Comparison of ENCODE assay signal across 11 mouse cellular contexts in genomic region chr19:21942286-21942685, GRCm38 (mm10).
A peak's percentile ranks its signal among the peaks of the same experiment; 100 is the strongest.
DNase-seq lines count a peak whose midpoint lies in the region; ATAC-seq and TF ChIP-seq lines count a peak whose summit lies in the region.
"Had no signal": no experiment of that assay in that cellular context is flagged by ENCODE, and none has a peak within 500 bp of the region (broad histone marks: within the 10 kb centered on the region; RNA-seq: fewer than 3 reads in every experiment).

No protein-coding gene starts in this region.

- TF ChIP-seq EP300 in liver, embryonic 14.5 days (IDR thresholded peaks at IDR 0.05; ENCODE audit: low read depth), result no peak

- peak; percentile 56 for ATAC-seq in common myeloid progenitor, adult 5-6 weeks (replicated peaks; ENCODE audit: low read depth, poor library complexity, severe bottlenecking)
- ATAC-seq in hematopoietic stem cell, adult 5-6 weeks (replicated peaks in 1 of 2; ENCODE audit: insufficient read depth in 1 of 2, low FRiP score in 2 of 2, low TSS enrichment in 1 of 2, low read depth in 1 of 2, poor library complexity in 2 of 2, severe bottlenecking in 2 of 2), result peak; percentile 35 to 48; a peak in 3 of 4 replicates
- no peak for ATAC-seq in liver, embryonic 14.5 days (ENCODE audit: insufficient read depth)

- H3K4me1 ChIP-seq in liver, embryonic 14.5 days (replicated peaks; ENCODE audit: control insufficient read depth in 2 of 2, insufficient read depth in 2 of 2, low read length in 1 of 2), result no peaks in the 10 kb centered on the region; a peak in 1 of 4 replicates
- H3K4me1 ChIP-seq: embryonic facial prominence, embryonic 12.5 days; hindbrain, embryonic 10.5 days had no signal

- TF ChIP-seq CTCF in left cerebral cortex, adult 2 months (IDR thresholded peaks at IDR 0.05), result no peak
- no peak for TF ChIP-seq CTCF in liver, embryonic 14.5 days (IDR thresholded peaks at IDR 0.05; ENCODE audit: low read depth)

- no peak for DNase-seq in left cerebral cortex, adult 2 months (ENCODE audit: extremely low spot score in 1 of 2, low spot score in 2 of 2)
- no peak for DNase-seq in left cerebral cortex, postnatal 14 days (ENCODE audit: low spot score in 2 of 2)
- no peak for DNase-seq in liver, embryonic 14.5 days (ENCODE audit: low read depth in 3 of 3, low spot score in 3 of 3)
- no peak for DNase-seq in urinary bladder, postnatal 14 days (ENCODE audit: low spot score)
- DNase-seq in ovary, postnatal 10 days (ENCODE audit: low spot score), result no peak
- no peak for DNase-seq in cerebellum, postnatal 36 days
- DNase-seq: adrenal gland, adult 8-10 months had no signal

- 11% methylated on average over 11 of the region's 11 CpGs for WGBS in liver, embryonic 14.5 days (ENCODE audit: insufficient replicate concordance)

- no peaks in the 10 kb centered on the region for H3K27me3 ChIP-seq in liver, embryonic 14.5 days (ENCODE audit: control insufficient read depth, insufficient read depth, low read length)
- H3K27me3 ChIP-seq: embryonic facial prominence, embryonic 12.5 days had no signal

- H3K4me3 ChIP-seq in left cerebral cortex, adult 2 months, result peak overlapping the region; percentile 16; the same call in 1 of the 2 replicates
- no peak overlapping the region for H3K4me3 ChIP-seq in liver, embryonic 14.5 days (ENCODE audit: insufficient read depth in 1 of 2, low read depth in 2 of 2, low read length in 2 of 2)
- H3K4me3 ChIP-seq: embryonic facial prominence, embryonic 12.5 days; hindbrain, embryonic 10.5 days had no signal

- intact Hi-C loops in left cerebral cortex, adult 2 months (cut with DNase I), result no loop called here
- intact Hi-C loops in left cerebral cortex, postnatal 14 days (cut with DNase I), result no loop called here

- peak overlapping the region; percentile 14; the same call in 1 of the 2 replicates for H3K4me2 ChIP-seq in liver, embryonic 14.5 days (ENCODE audit: low read depth)
- H3K4me2 ChIP-seq: embryonic facial prominence, embryonic 12.5 days had no signal

- no peak overlapping the region for H3K27ac ChIP-seq in left cerebral cortex, adult 2 months
- H3K27ac ChIP-seq in liver, embryonic 14.5 days, result no peak overlapping the region
- H3K27ac ChIP-seq: embryonic facial prominence, embryonic 12.5 days; hindbrain, embryonic 10.5 days had no signal

- H3K36me3 ChIP-seq in liver, embryonic 14.5 days (replicated peaks; ENCODE audit: control insufficient read depth, insufficient read depth, low read depth), result no peaks in the 10 kb centered on the region
- H3K36me3 ChIP-seq: embryonic facial prominence, embryonic 12.5 days; hindbrain, embryonic 10.5 days had no signal

- H3K9ac ChIP-seq in liver, embryonic 14.5 days (replicated peaks), result no peak overlapping the region
- H3K9ac ChIP-seq: embryonic facial prominence, embryonic 12.5 days had no signal

- no peaks in the 10 kb centered on the region for H3K9me3 ChIP-seq in liver, embryonic 14.5 days (ENCODE audit: control insufficient read depth, low read length)
- H3K9me3 ChIP-seq: embryonic facial prominence, embryonic 12.5 days; hindbrain, embryonic 10.5 days had no signal
